Mouse (Mus musculus) heart, adult 2 months (tissue): ENCODE data around the gene Ptn. TPM values are rescaled to one million over a fixed set of nuclear protein-coding genes. Genes with fewer than 3 reads are reported as not detected.

Experiments used
- DNase-seq, 2 experiments: peaks; one replicate each; pipeline ENCODE4 v3.0.0; 2021
- H3K27ac ChIP-seq: fragments of 200-600 bp; 2 replicates; pipeline ENCODE4 v1.8.1; 2022
- H3K27me3 ChIP-seq: fragments of 200-500 bp; 2 replicates; pipeline ENCODE4 v1.6.1; 2012; ENCODE audit warnings: mild to moderate bottlenecking, low read length, inconsistent platforms, mixed read lengths; ENCODE audit not compliant: control insufficient read depth, insufficient read depth
- H3K36me3 ChIP-seq: fragments of 200-500 bp; 2 replicates; pipeline ENCODE4 v1.6.1; 2012; ENCODE audit warnings: low read length, inconsistent platforms; ENCODE audit not compliant: control insufficient read depth, insufficient read depth
- H3K4me1 ChIP-seq: fragments of 200-500 bp; 2 replicates; pipeline ENCODE4 v1.6.1; 2011; ENCODE audit warnings: low read length; ENCODE audit not compliant: control insufficient read depth, insufficient read depth
- H3K4me3 ChIP-seq: fragments of 200-600 bp; 2 replicates; pipeline ENCODE4 v1.8.1; 2022
- H3K79me2 ChIP-seq: fragments of 200-500 bp; replicated peaks from 2 replicates; pipeline ENCODE4 v1.6.1; 2012; ENCODE audit warnings: mild to moderate bottlenecking, inconsistent platforms, low read length, moderate library complexity, mixed read lengths; ENCODE audit not compliant: control insufficient read depth, insufficient read depth
- H3K9ac ChIP-seq: fragments of 200-500 bp; 2 replicates; pipeline ENCODE4 v1.6.1; 2012; ENCODE audit warnings: low read depth, mild to moderate bottlenecking, control low read depth, inconsistent platforms, low read length, mixed read lengths
- CTCF ChIP-seq: fragments of 200-600 bp; IDR thresholded peaks from 2 replicates; pipeline ENCODE4 v1.8.1; 2022; ENCODE audit warnings: antibody characterized with exemption, mild to moderate bottlenecking, moderate library complexity
- EP300 ChIP-seq: fragments of 200-500 bp; IDR thresholded peaks from 2 replicates; pipeline ENCODE4 v1.6.1; 2011; ENCODE audit warnings: low read depth, low read length, control low read depth; ENCODE audit not compliant: insufficient read depth
- POLR2A ChIP-seq: fragments of 200-500 bp; IDR thresholded peaks from 2 replicates; pipeline ENCODE4 v1.6.1; 2011; ENCODE audit warnings: mild to moderate bottlenecking, low read depth, low read length, control low read depth; ENCODE audit not compliant: insufficient read depth
- WGBS: fragments of 180-500 bp; shearing (Covaris S2); methylation state at CpG from one replicate; pipeline ENCODE4 v1.1.7; 2018; 5-methylcytosine and 5-hydroxymethylcytosine counted together
- intact Hi-C: fragments of 180-260 bp; cut with DNase I; formaldehyde crosslinking; loops from one replicate; pipeline ENCODE4 v1.15.1; 2025
- polyA plus RNA-seq: library from polyadenylated mRNA; depleted of rRNA; stranded (reverse); fragments of >200 nt; gene quantifications from 2 replicates; pipeline ENCODE4 v1.2.3, GENCODE M21; 2012
- total RNA-seq, 2 experiments: library from RNA; stranded (reverse); gene quantifications; 2 replicates each; pipeline ENCODE4 v1.2.3; 2021

Gene Ptn
- total and polyA plus RNA-seq, 3 experiments: 1.4 to 2.9 (median 2.1) TPM

GRCm38 (mm10) chr6:36728079-36728478, 81.9 kb downstream of the Ptn start:
- 53% methylated on average over 7 of the region's 7 CpGs for WGBS
- no peaks in the 10 kb centered on the region for H3K79me2 ChIP-seq
- no peak overlapping the region for H3K27ac ChIP-seq
- no peaks in the 10 kb centered on the region for H3K27me3 ChIP-seq
- no peak overlapping the region for H3K9ac ChIP-seq
- DNase-seq: no peak
- TF ChIP-seq CTCF (no peak), POLR2A (no peak)
- intact Hi-C loops: no loop called here
- no peaks in the 10 kb centered on the region for H3K4me1 ChIP-seq
- H3K36me3 ChIP-seq: no peaks in the 10 kb centered on the region
- H3K4me3 ChIP-seq: no peak overlapping the region

- no peak for TF ChIP-seq POLR2A
- no peak for TF ChIP-seq EP300
- no peak for TF ChIP-seq CTCF
- no peak for DNase-seq
- Histone ChIP-seq H3K79me2 (no peaks in the 10 kb centered on the region), H3K27me3 (no peaks in the 10 kb centered on the region), H3K27ac (no peak overlapping the region), H3K4me3 (no peak overlapping the region), H3K9ac (no peak overlapping the region), H3K36me3 (no peaks in the 10 kb centered on the region), H3K4me1 (no peaks in the 10 kb centered on the region)
- 71% methylated on average over 3 of the region's 3 CpGs for WGBS
- intact Hi-C loops: no loop called here
Measured at GRCm38 (mm10) chr6:36725509-36726160, 84.4 kb downstream of the Ptn start.

GRCm38 (mm10) chr6:36722769-36723549, 87.1 kb downstream of the Ptn start:
- Histone ChIP-seq H3K4me3 (no peak overlapping the region), H3K27ac (no peak overlapping the region), H3K27me3 (no peaks in the 10 kb centered on the region), H3K4me1 (no peaks in the 10 kb centered on the region), H3K79me2 (no peaks in the 10 kb centered on the region), H3K36me3 (no peaks in the 10 kb centered on the region), H3K9ac (no peak overlapping the region)
- WGBS: 73% methylated on average over 5 of the region's 5 CpGs
- TF ChIP-seq EP300: no peak
- no peak for TF ChIP-seq CTCF
- TF ChIP-seq POLR2A: no peak
- no peak for DNase-seq
- intact Hi-C loops: no loop called here

GRCm38 (mm10) chr6:36713329-36713728, 96.7 kb downstream of the Ptn start:
- no peaks in the 10 kb centered on the region for H3K27me3 ChIP-seq
- H3K36me3 ChIP-seq: no peaks in the 10 kb centered on the region
- H3K79me2 ChIP-seq: no peaks in the 10 kb centered on the region
- intact Hi-C loops: no loop called here
- DNase-seq: no peak
- 91% methylated on average over 4 of the region's 4 CpGs for WGBS
- H3K4me1 ChIP-seq: no peaks in the 10 kb centered on the region
- H3K4me3 ChIP-seq: no peak overlapping the region
- no peak overlapping the region for H3K27ac ChIP-seq
- TF ChIP-seq CTCF: no peak
- no peak overlapping the region for H3K9ac ChIP-seq

- Histone ChIP-seq H3K27me3 (no peaks in the 10 kb centered on the region), H3K4me1 (no peaks in the 10 kb centered on the region), H3K9ac (no peak overlapping the region), H3K27ac (no peak overlapping the region), H3K79me2 (no peaks in the 10 kb centered on the region), H3K36me3 (no peaks in the 10 kb centered on the region), H3K4me3 (no peak overlapping the region)
- TF ChIP-seq POLR2A: no peak
- no peak for TF ChIP-seq EP300
- no peak for TF ChIP-seq CTCF
- DNase-seq: no peak
- intact Hi-C loops: no loop called here
- 66% methylated on average over 3 of the region's 3 CpGs for WGBS
Measured at GRCm38 (mm10) chr6:36695481-36695880, 114.5 kb downstream of the Ptn start.

GRCm38 (mm10) chr6:36691497-36691896, 118.5 kb downstream of the Ptn start:
- H3K27me3 ChIP-seq: no peaks in the 10 kb centered on the region
- intact Hi-C loops: loop anchor here (1.0 to 5.0 kb wide), 2 partner anchors 213 to 356 kb away; no protein-coding TSS in a partner anchor
- H3K4me1 ChIP-seq: no peaks in the 10 kb centered on the region
- H3K4me3 ChIP-seq: no peak overlapping the region
- peak; percentile 83 for TF ChIP-seq CTCF
- TF ChIP-seq EP300: no peak
- no peak for TF ChIP-seq POLR2A
- WGBS: 21% methylated on average over 1 of the region's 1 CpGs
- H3K9ac ChIP-seq: no peak overlapping the region
- no peaks in the 10 kb centered on the region for H3K79me2 ChIP-seq
- no peaks in the 10 kb centered on the region for H3K36me3 ChIP-seq
- peak; percentile 9 to 42 for DNase-seq
- no peak overlapping the region for H3K27ac ChIP-seq
